Mouse (Mus musculus) olfactory bulb, adult 2 months (tissue): ENCODE data around the gene Chat.

Source experiments
- CTCF ChIP-seq: fragments of 200-500 bp; IDR thresholded peaks from 2 replicates; pipeline ENCODE4 v1.5.1; 2012; ENCODE audit warnings: low read depth, mild to moderate bottlenecking, low read length, moderate library complexity; ENCODE audit not compliant: insufficient read depth
- POLR2A ChIP-seq: fragments of 200-500 bp; IDR thresholded peaks from 2 replicates; pipeline ENCODE4 v1.6.1; 2012; ENCODE audit warnings: mild to moderate bottlenecking, low read depth, low read length, moderate library complexity; ENCODE audit not compliant: insufficient read depth

GRCm38 (mm10) chr14:32512912-32513311 is 47.1 kb upstream of the Chat start:
- TF ChIP-seq CTCF: no peak
- no peak for TF ChIP-seq POLR2A
